Mouse (Mus musculus): ENCODE measurements at regions not wholly inside any gene's neighbourhood (a gene's known extent, or its start where the extent isn't known, plus 50 kb on each side); places are given as distances from the start of the nearest gene placed in this dataset.

GRCm38 (mm10) chr12:16477572-16477971, 133.2 kb downstream of the Lpin1 start:
- DNase-seq (ENCODE audit: extremely low spot score in 1 of 2, low spot score in 1 of 2): no peak

GRCm38 (mm10) chr12:16474361-16475080, 136.2 kb downstream of the Lpin1 start:
- peak; percentile 7 to 23 for DNase-seq (ENCODE audit: extremely low spot score in 1 of 2, low spot score in 1 of 2)

GRCm38 (mm10) chr12:16457419-16457818, 153.3 kb downstream of the Lpin1 start:
- DNase-seq (ENCODE audit: extremely low spot score in 1 of 2, low spot score in 1 of 2): no peak

- no peak for DNase-seq (ENCODE audit: extremely low spot score in 1 of 2, low spot score in 1 of 2)
Observed at GRCm38 (mm10) chr12:16450771-16451435, 159.9 kb downstream of the Lpin1 start.

- no peak for DNase-seq (ENCODE audit: extremely low spot score in 1 of 2, low spot score in 1 of 2)
Observed at GRCm38 (mm10) chr12:16438717-16439116, 172.0 kb downstream of the Lpin1 start.

GRCm38 (mm10) chr12:16436961-16437360, 173.8 kb downstream of the Lpin1 start:
- no peak for DNase-seq (ENCODE audit: extremely low spot score in 1 of 2, low spot score in 1 of 2)

- no peak for DNase-seq (ENCODE audit: extremely low spot score in 1 of 2, low spot score in 1 of 2)
Observed at GRCm38 (mm10) chr12:16436255-16436654, 174.5 kb downstream of the Lpin1 start.

GRCm38 (mm10) chr12:16434739-16435138, 176.0 kb downstream of the Lpin1 start:
- DNase-seq (ENCODE audit: extremely low spot score in 1 of 2, low spot score in 1 of 2): no peak

- peak; percentile 13 to 28 for DNase-seq (ENCODE audit: extremely low spot score in 1 of 2, low spot score in 1 of 2)
Observed at GRCm38 (mm10) chr12:16434225-16434624, 176.5 kb downstream of the Lpin1 start.

GRCm38 (mm10) chr12:16425980-16426379, 184.8 kb downstream of the Lpin1 start:
- DNase-seq (ENCODE audit: extremely low spot score in 1 of 2, low spot score in 1 of 2): peak in 1 of 2 experiments; percentile 3

GRCm38 (mm10) chr12:16424526-16424925, 186.2 kb downstream of the Lpin1 start:
- no peak for DNase-seq (ENCODE audit: extremely low spot score in 1 of 2, low spot score in 1 of 2)

- no peak for DNase-seq (ENCODE audit: extremely low spot score in 1 of 2, low spot score in 1 of 2)
Observed at GRCm38 (mm10) chr12:16395720-16396119, 215.0 kb downstream of the Lpin1 start.

GRCm38 (mm10) chr12:16392851-16393250, 217.9 kb downstream of the Lpin1 start:
- no peak for DNase-seq (ENCODE audit: extremely low spot score in 1 of 2, low spot score in 1 of 2)

GRCm38 (mm10) chr12:16391630-16392269, 219.0 kb downstream of the Lpin1 start:
- DNase-seq (ENCODE audit: extremely low spot score in 1 of 2, low spot score in 1 of 2): peak; percentile 49 to 79

- no peak for DNase-seq (ENCODE audit: extremely low spot score in 1 of 2, low spot score in 1 of 2)
Observed at GRCm38 (mm10) chr12:16391163-16391562, 219.6 kb downstream of the Lpin1 start.

- DNase-seq (ENCODE audit: extremely low spot score in 1 of 2, low spot score in 1 of 2): no peak
Observed at GRCm38 (mm10) chr12:16387035-16387434, 223.7 kb downstream of the Lpin1 start.

GRCm38 (mm10) chr12:16384396-16384795, 226.4 kb downstream of the Lpin1 start:
- DNase-seq (ENCODE audit: extremely low spot score in 1 of 2, low spot score in 1 of 2): no peak

GRCm38 (mm10) chr12:16383499-16383935, 227.2 kb downstream of the Lpin1 start:
- peak; percentile 2 to 22 for DNase-seq (ENCODE audit: extremely low spot score in 1 of 2, low spot score in 1 of 2)

GRCm38 (mm10) chr12:16382417-16382988, 228.3 kb downstream of the Lpin1 start:
- no peak for DNase-seq (ENCODE audit: extremely low spot score in 1 of 2, low spot score in 1 of 2)

- no peak for DNase-seq (ENCODE audit: extremely low spot score in 1 of 2, low spot score in 1 of 2)
Observed at GRCm38 (mm10) chr12:16381026-16381425, 229.7 kb downstream of the Lpin1 start.

GRCm38 (mm10) chr12:16380346-16380745, 230.4 kb downstream of the Lpin1 start:
- no peak for DNase-seq (ENCODE audit: extremely low spot score in 1 of 2, low spot score in 1 of 2)
